In the genomic region with DNA sequence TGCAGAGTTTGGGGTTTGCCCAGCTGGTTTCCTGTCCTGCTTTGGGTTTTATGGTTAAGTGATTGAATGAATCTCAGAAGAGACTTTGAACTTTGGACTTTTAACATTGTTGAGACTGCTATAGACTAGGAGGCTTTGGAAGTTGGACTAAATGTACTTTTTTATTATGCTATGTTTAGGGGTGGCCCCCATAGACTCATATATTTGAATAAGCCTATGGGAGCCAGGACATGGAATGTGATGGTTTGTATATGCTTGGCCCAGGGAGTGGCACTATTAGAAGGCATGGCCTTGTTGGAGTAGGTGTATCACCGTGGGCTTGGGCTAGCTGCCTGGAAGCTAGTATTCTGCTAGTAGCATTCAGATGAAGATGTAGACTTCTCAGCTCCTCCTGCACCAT, we compare ENCODE assay signal across 4 mouse cellular contexts. TPM values are rescaled to one million over a fixed set of nuclear protein-coding genes. Genes with fewer than 3 reads are reported as not detected.
ATAC-seq and TF ChIP-seq lines count a peak whose summit lies in the region.
"Not testable (repeated sequence)": the region's sequence is repeated elsewhere in the genome, so short reads cannot be mapped to it uniquely, and the experiment has no call there.
"Had no signal": no experiment of that assay in that cellular context is flagged by ENCODE, and none has a peak within 500 bp of the region (broad histone marks: within the 10 kb centered on the region; RNA-seq: fewer than 3 reads in every experiment).

No protein-coding gene starts in this region.

- H3K4me3 ChIP-seq in intestine, embryonic 15.5 days (replicated peaks); intestine, embryonic 16.5 days (ENCODE audit: low read length); intestine, postnatal 0 days (ENCODE audit: low read depth, low read length): not testable (repeated sequence)

- TF ChIP-seq CTCF in intestine, postnatal 0 days (IDR thresholded peaks at IDR 0.05; ENCODE audit: low read depth), result not testable (repeated sequence)

- peak; percentile 72 for ATAC-seq in intestine, embryonic 15.5 days
- peak; percentile 91 for ATAC-seq in intestine, embryonic 16.5 days
- ATAC-seq in intestine, postnatal 0 days, result peak; percentile 94

- not testable (repeated sequence) for H3K27ac ChIP-seq in intestine, embryonic 15.5 days; intestine, embryonic 16.5 days (ENCODE audit: low read length); intestine, postnatal 0 days (ENCODE audit: low read depth, low read length)

- H3K36me3 ChIP-seq in intestine, embryonic 15.5 days; intestine, embryonic 16.5 days (ENCODE audit: control insufficient read depth, insufficient read depth, low read length); intestine, postnatal 0 days (ENCODE audit: control insufficient read depth, insufficient read depth): not testable (repeated sequence)

- not testable (repeated sequence) for H3K27me3 ChIP-seq in intestine, embryonic 15.5 days (replicated peaks); intestine, embryonic 16.5 days (replicated peaks; ENCODE audit: control insufficient read depth, insufficient read depth, low read length); intestine, postnatal 0 days (replicated peaks; ENCODE audit: control insufficient read depth, insufficient read depth, low read length)

- not testable (repeated sequence) for H3K9me3 ChIP-seq in intestine, embryonic 15.5 days; intestine, embryonic 16.5 days (ENCODE audit: control insufficient read depth, low read length); intestine, postnatal 0 days (ENCODE audit: control insufficient read depth)

- H3K9ac ChIP-seq in intestine, embryonic 15.5 days; intestine, embryonic 16.5 days (ENCODE audit: low read depth, low read length); intestine, postnatal 0 days (ENCODE audit: low read depth, low read length): not testable (repeated sequence)

- H3K4me2 ChIP-seq in intestine, embryonic 15.5 days (replicated peaks); intestine, embryonic 16.5 days (ENCODE audit: low read depth, low read length); intestine, postnatal 0 days (replicated peaks; ENCODE audit: low read depth): not testable (repeated sequence)

- WGBS in intestine, embryonic 15.5 days, result 82% methylated on average over 1 of the region's 1 CpGs
- WGBS in intestine, embryonic 16.5 days, result 68% methylated on average over 1 of the region's 1 CpGs
- WGBS in intestine, postnatal 0 days, result 44% methylated on average over 1 of the region's 1 CpGs

- H3K4me1 ChIP-seq in intestine, embryonic 15.5 days (replicated peaks); intestine, embryonic 16.5 days (ENCODE audit: control insufficient read depth, insufficient read depth, low read length); intestine, postnatal 0 days (replicated peaks; ENCODE audit: control insufficient read depth, insufficient read depth, low read length): not testable (repeated sequence)

RNA-seq across cellular contexts. Expression of a gene that starts 48.9 kb away (rescaled TPM):
- 4.7 and 5.4 TPM in 2 replicates for polyA plus RNA-seq in intestine, embryonic 15.5 days (2015; fragmentation: Nextera tagmentation; extraction: Ambion mirVana)
- polyA plus RNA-seq in intestine, embryonic 16.5 days (2015; fragmentation: Nextera tagmentation; extraction: Ambion mirVana), result 2.8 and 3.2 TPM in 2 replicates
- 3.1 and 3.8 TPM in 2 replicates for polyA plus RNA-seq in intestine, postnatal 0 days (2015; fragmentation: Nextera tagmentation; extraction: Ambion mirVana)
- polyA plus RNA-seq: G1E had no signal
